Mouse (Mus musculus): ENCODE measurements around the gene Gadd45b. TPM values are rescaled to one million over a fixed set of nuclear protein-coding genes. Genes with fewer than 3 reads are reported as not detected.

The Gadd45b gene
- polyA plus RNA-seq, 2 experiments: 36.6 to 46.2 TPM

- WGBS: 92% methylated on average over 10 of the region's 10 CpGs
- Histone ChIP-seq H3K4me2 (replicated peaks; ENCODE audit: low read depth, low read length, severe bottlenecking) (no peak overlapping the region), H3K27me3 (ENCODE audit: control insufficient read depth, insufficient read depth, low read length) (no peaks in the 10 kb centered on the region), H3K27ac (replicated peaks; ENCODE audit: low read depth, low read length) (no peak overlapping the region), H3K9me3 (ENCODE audit: control insufficient read depth, low read length) (no peaks in the 10 kb centered on the region), H3K9ac (ENCODE audit: low read depth, low read length, severe bottlenecking) (no peak overlapping the region), H3K4me3 (replicated peaks; ENCODE audit: low read length) (no peak overlapping the region), H3K36me3 (ENCODE audit: control insufficient read depth, insufficient read depth, low read length) (peaks cover 62% of the 10 kb centered on the region), H3K4me1 (ENCODE audit: control insufficient read depth, insufficient read depth, low read length) (peaks cover 10% of the 10 kb centered on the region)
- DNase-seq (ENCODE audit: low spot score) (no peak), ATAC-seq (ENCODE audit: low FRiP score, low read depth) (no peak)
- no peak for TF ChIP-seq POLR2A (IDR thresholded peaks at IDR 0.05; ENCODE audit: borderline replicate concordance, extremely low read depth, insufficient read depth, insufficient read length)
Observed at GRCm38 (mm10) chr10:80903282-80903681, 26.6 kb upstream of the Gadd45b start.

- Histone ChIP-seq H3K27me3 (ENCODE audit: control insufficient read depth, insufficient read depth, low read length) (no peaks in the 10 kb centered on the region), H3K4me3 (replicated peaks; ENCODE audit: low read length) (no peak overlapping the region), H3K27ac (replicated peaks; ENCODE audit: low read depth, low read length) (no peak overlapping the region), H3K4me2 (replicated peaks; ENCODE audit: low read depth, low read length, severe bottlenecking) (no peak overlapping the region), H3K36me3 (ENCODE audit: control insufficient read depth, insufficient read depth, low read length) (peaks cover 61% of the 10 kb centered on the region), H3K4me1 (ENCODE audit: control insufficient read depth, insufficient read depth, low read length) (peaks cover 8% of the 10 kb centered on the region), H3K9ac (ENCODE audit: low read depth, low read length, severe bottlenecking) (no peak overlapping the region), H3K9me3 (ENCODE audit: control insufficient read depth, low read length) (no peaks in the 10 kb centered on the region)
- TF ChIP-seq POLR2A (IDR thresholded peaks at IDR 0.05; ENCODE audit: borderline replicate concordance, extremely low read depth, insufficient read depth, insufficient read length): no peak
- ATAC-seq (ENCODE audit: low FRiP score, low read depth) (no peak), DNase-seq (ENCODE audit: low spot score) (no peak)
- WGBS: 87% methylated on average over 27 of the region's 28 CpGs
Observed at GRCm38 (mm10) chr10:80904004-80904693, 25.7 kb upstream of the Gadd45b start.

- peaks cover 65% of the 10 kb centered on the region for H3K36me3 ChIP-seq (ENCODE audit: control insufficient read depth, insufficient read depth, low read length)
- TF ChIP-seq POLR2A (IDR thresholded peaks at IDR 0.05; ENCODE audit: borderline replicate concordance, extremely low read depth, insufficient read depth, insufficient read length): no peak
- ATAC-seq (ENCODE audit: low FRiP score, low read depth) (no peak), DNase-seq (ENCODE audit: low spot score) (no peak)
- H3K4me2 ChIP-seq (replicated peaks; ENCODE audit: low read depth, low read length, severe bottlenecking): no peak overlapping the region
- WGBS: 93% methylated on average over 8 of the region's 11 CpGs
- no peak overlapping the region for H3K27ac ChIP-seq (replicated peaks; ENCODE audit: low read depth, low read length)
- H3K4me1 ChIP-seq (ENCODE audit: control insufficient read depth, insufficient read depth, low read length): peaks cover 3% of the 10 kb centered on the region
- no peaks in the 10 kb centered on the region for H3K9me3 ChIP-seq (ENCODE audit: control insufficient read depth, low read length)
- H3K27me3 ChIP-seq (ENCODE audit: control insufficient read depth, insufficient read depth, low read length): no peaks in the 10 kb centered on the region
- no peak overlapping the region for H3K4me3 ChIP-seq (replicated peaks; ENCODE audit: low read length)
- H3K9ac ChIP-seq (ENCODE audit: low read depth, low read length, severe bottlenecking): no peak overlapping the region
Observed at GRCm38 (mm10) chr10:80904709-80905108, 25.2 kb upstream of the Gadd45b start.

GRCm38 (mm10) chr10:80909375-80910162, 20.3 kb upstream of the Gadd45b start:
- no peak for TF ChIP-seq POLR2A (IDR thresholded peaks at IDR 0.05; ENCODE audit: borderline replicate concordance, extremely low read depth, insufficient read depth, insufficient read length)
- Histone ChIP-seq H3K27me3 (ENCODE audit: control insufficient read depth, insufficient read depth, low read length) (no peaks in the 10 kb centered on the region), H3K27ac (replicated peaks; ENCODE audit: low read depth, low read length) (no peak overlapping the region), H3K36me3 (ENCODE audit: control insufficient read depth, insufficient read depth, low read length) (peaks cover 67% of the 10 kb centered on the region), H3K9me3 (ENCODE audit: control insufficient read depth, low read length) (no peaks in the 10 kb centered on the region), H3K4me1 (ENCODE audit: control insufficient read depth, insufficient read depth, low read length) (no peaks in the 10 kb centered on the region), H3K4me2 (replicated peaks; ENCODE audit: low read depth, low read length, severe bottlenecking) (no peak overlapping the region), H3K9ac (ENCODE audit: low read depth, low read length, severe bottlenecking) (no peak overlapping the region), H3K4me3 (replicated peaks; ENCODE audit: low read length) (no peak overlapping the region)
- 95% methylated on average over 22 of the region's 22 CpGs for WGBS
- ATAC-seq (ENCODE audit: low FRiP score, low read depth): no peak
- no peak for DNase-seq (ENCODE audit: low spot score)

- H3K4me1 ChIP-seq (ENCODE audit: control insufficient read depth, insufficient read depth, low read length): no peaks in the 10 kb centered on the region
- ATAC-seq (ENCODE audit: low FRiP score, low read depth): peak; percentile 32
- H3K4me3 ChIP-seq (replicated peaks; ENCODE audit: low read length): no peak overlapping the region
- TF ChIP-seq POLR2A (IDR thresholded peaks at IDR 0.05; ENCODE audit: borderline replicate concordance, extremely low read depth, insufficient read depth, insufficient read length): no peak
- H3K9ac ChIP-seq (ENCODE audit: low read depth, low read length, severe bottlenecking): no peak overlapping the region
- H3K27ac ChIP-seq (replicated peaks; ENCODE audit: low read depth, low read length): no peak overlapping the region
- H3K9me3 ChIP-seq (ENCODE audit: control insufficient read depth, low read length): no peaks in the 10 kb centered on the region
- H3K36me3 ChIP-seq (ENCODE audit: control insufficient read depth, insufficient read depth, low read length): peaks cover 60% of the 10 kb centered on the region
- WGBS: 95% methylated on average over 4 of the region's 4 CpGs
- DNase-seq (ENCODE audit: low spot score): peak; percentile 25
- no peaks in the 10 kb centered on the region for H3K27me3 ChIP-seq (ENCODE audit: control insufficient read depth, insufficient read depth, low read length)
- no peak overlapping the region for H3K4me2 ChIP-seq (replicated peaks; ENCODE audit: low read depth, low read length, severe bottlenecking)
Observed at GRCm38 (mm10) chr10:80911354-80911753, 18.5 kb upstream of the Gadd45b start.
